Mouse (Mus musculus): ENCODE results near the gene Rnaseh1.

DNA sequence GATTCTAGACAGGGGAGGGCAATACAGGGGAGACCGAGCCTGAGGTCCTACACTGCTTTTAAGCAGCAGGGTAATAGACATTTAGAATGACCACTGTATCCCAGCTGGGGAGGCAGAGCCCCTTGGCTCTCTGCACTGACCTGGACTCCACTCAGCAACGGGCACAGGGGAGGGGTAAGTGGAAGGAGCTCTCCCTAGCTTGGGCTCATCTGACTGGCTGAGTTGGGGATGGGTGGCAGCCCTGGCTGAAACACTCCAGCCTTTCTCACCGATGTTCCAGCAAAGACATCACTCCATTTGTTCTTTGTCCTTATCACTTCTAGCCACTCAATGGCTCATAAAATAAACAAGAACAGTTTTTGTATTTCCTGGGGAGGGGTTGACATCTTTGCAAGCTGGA lies 44.3 kb downstream of the Rnaseh1 start:
- TF ChIP-seq EP300 (IDR thresholded peaks at IDR 0.05): no peak
- no peak for TF ChIP-seq CTCF (IDR thresholded peaks at IDR 0.05)
